30 mouse cellular contexts compared by ENCODE assay signal in the genomic region with DNA sequence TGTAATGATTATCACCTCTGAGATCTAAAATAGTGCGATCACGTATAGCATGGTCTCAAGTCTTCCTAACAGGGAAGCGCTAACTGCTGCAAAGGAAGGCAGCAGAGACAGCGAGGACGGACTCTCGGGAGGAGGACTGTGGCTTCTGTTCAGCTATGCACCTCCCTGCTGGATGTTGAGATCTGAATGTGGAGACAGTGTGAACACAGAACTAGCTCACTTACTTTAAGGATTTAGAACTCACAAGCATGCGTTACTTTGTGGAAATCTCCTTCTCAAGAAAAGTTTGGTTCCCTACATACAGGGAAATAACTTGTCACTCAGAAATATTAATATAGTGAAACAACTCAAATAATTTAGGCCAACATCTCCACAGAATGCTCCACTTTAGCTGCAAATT.
DNase-seq lines count a peak whose midpoint lies in the region; ATAC-seq lines count a peak whose summit lies in the region.
"Had no signal": no experiment of that assay in that cellular context is flagged by ENCODE, and none has a peak within 500 bp of the region (broad histone marks: within the 10 kb centered on the region; RNA-seq: fewer than 3 reads in every experiment).

No protein-coding gene starts in this region.

- ATAC-seq in kidney, embryonic 15.5 days (replicated peaks; ENCODE audit: low FRiP score): no peak
- 0 out of 2 replicates have a peak, but pooled peaks have one; percentile 23 for ATAC-seq in neural tube, embryonic 13.5 days (ENCODE audit: low read depth)
- ATAC-seq in limb, embryonic 12.5 days (ENCODE audit: insufficient number of reproducible peaks, insufficient read depth, low FRiP score, low TSS enrichment, low read depth): peak; percentile 31; the same call in 1 of the 2 replicates
- ATAC-seq: forebrain, postnatal 0 days; inflammation-experienced regulatory T-cells, adult 6 months; liver, embryonic 12.5 days; liver, postnatal 0 days; midbrain, embryonic 13.5 days had no signal

- H3K4me1 ChIP-seq in kidney, embryonic 15.5 days: 0 out of 2 replicates have a peak, but pooled peaks cover 4% of the 10 kb centered on the region
- H3K4me1 ChIP-seq in neural tube, embryonic 13.5 days (replicated peaks): peaks cover 11% of the 10 kb centered on the region
- peaks cover 11% of the 10 kb centered on the region; the same call in 1 of the 2 replicates for H3K4me1 ChIP-seq in limb, embryonic 12.5 days (replicated peaks)
- H3K4me1 ChIP-seq: embryonic facial prominence, embryonic 12.5 days; forebrain, embryonic 12.5 days; heart, embryonic 10.5 days; liver, embryonic 12.5 days; midbrain, embryonic 13.5 days had no signal

- no peaks in the 10 kb centered on the region for H3K9me3 ChIP-seq in kidney, embryonic 15.5 days (replicated peaks)
- 0 out of 2 replicates have a peak, but pooled peaks cover 3% of the 10 kb centered on the region for H3K9me3 ChIP-seq in neural tube, embryonic 13.5 days
- peaks cover 8% of the 10 kb centered on the region; the same call in 1 of the 2 replicates for H3K9me3 ChIP-seq in limb, embryonic 12.5 days
- H3K9me3 ChIP-seq: embryonic facial prominence, embryonic 12.5 days; forebrain, embryonic 12.5 days; heart, embryonic 10.5 days; heart, embryonic 15.5 days; liver, embryonic 12.5 days had no signal

- H3K27me3 ChIP-seq in kidney, embryonic 15.5 days: no peaks in the 10 kb centered on the region
- H3K27me3 ChIP-seq in neural tube, embryonic 13.5 days: no peaks in the 10 kb centered on the region
- peaks cover 6% of the 10 kb centered on the region; the same call in 1 of the 2 replicates for H3K27me3 ChIP-seq in limb, embryonic 12.5 days
- H3K27me3 ChIP-seq: embryonic facial prominence, embryonic 12.5 days; forebrain, embryonic 12.5 days; heart, embryonic 15.5 days; liver, embryonic 12.5 days; midbrain, embryonic 13.5 days had no signal

- H3K4me2 ChIP-seq in kidney, embryonic 15.5 days: no peak overlapping the region
- no peak overlapping the region for H3K4me2 ChIP-seq in neural tube, embryonic 13.5 days
- H3K4me2 ChIP-seq in limb, embryonic 12.5 days: no peak overlapping the region
- H3K4me2 ChIP-seq: embryonic facial prominence, embryonic 12.5 days; forebrain, embryonic 12.5 days; heart, embryonic 15.5 days; hindbrain, embryonic 14.5 days; liver, embryonic 12.5 days; midbrain, embryonic 13.5 days had no signal

- no peak overlapping the region for H3K4me3 ChIP-seq in kidney, embryonic 15.5 days (replicated peaks)
- no peak overlapping the region for H3K4me3 ChIP-seq in neural tube, embryonic 13.5 days
- no peak overlapping the region for H3K4me3 ChIP-seq in limb, embryonic 12.5 days (replicated peaks)
- H3K4me3 ChIP-seq: embryonic facial prominence, embryonic 12.5 days; forebrain, embryonic 12.5 days; heart, embryonic 10.5 days; heart, embryonic 15.5 days; liver, embryonic 12.5 days; midbrain, embryonic 13.5 days had no signal

- H3K36me3 ChIP-seq in kidney, embryonic 15.5 days: no peaks in the 10 kb centered on the region
- no peaks in the 10 kb centered on the region for H3K36me3 ChIP-seq in neural tube, embryonic 13.5 days
- H3K36me3 ChIP-seq in limb, embryonic 12.5 days: no peaks in the 10 kb centered on the region
- H3K36me3 ChIP-seq: embryonic facial prominence, embryonic 12.5 days; forebrain, embryonic 12.5 days; heart, embryonic 10.5 days; heart, embryonic 15.5 days; liver, embryonic 12.5 days; midbrain, embryonic 13.5 days had no signal

- peak overlapping the region; percentile 76 for H3K27ac ChIP-seq in kidney, embryonic 15.5 days
- no peak overlapping the region; the same call in 1 of the 2 replicates for H3K27ac ChIP-seq in neural tube, embryonic 13.5 days (replicated peaks)
- peak overlapping the region; percentile 69; the same call in 1 of the 2 replicates for H3K27ac ChIP-seq in limb, embryonic 12.5 days
- H3K27ac ChIP-seq: forebrain, embryonic 12.5 days; heart, embryonic 10.5 days; heart, embryonic 15.5 days; hindbrain, embryonic 14.5 days; liver, embryonic 12.5 days; macrophage; midbrain, embryonic 13.5 days; stomach, postnatal 0 days had no signal

- WGBS in kidney, embryonic 15.5 days: 70% methylated on average over 7 of the region's 7 CpGs
- 65% methylated on average over 7 of the region's 7 CpGs for WGBS in neural tube, embryonic 13.5 days
- 38% methylated on average over 7 of the region's 7 CpGs for WGBS in limb, embryonic 12.5 days

- DNase-seq in kidney, postnatal 25 days: no peak
- DNase-seq in neural tube, embryonic 10.5 days (ENCODE audit: extremely low spot score, low spot score): no peak
- no peak for DNase-seq in MN1 (ENCODE audit: low spot score)
- no peak for DNase-seq in cerebellum, postnatal 4 days (ENCODE audit: low spot score in 2 of 2)
- DNase-seq: adrenal gland, postnatal 10 days; B cell, adult 2 months; cerebellum, adult 8-10 months; cerebellum, postnatal 25 days; forebrain, postnatal 0 days; gastrocnemius, postnatal 25 days; heart, adult 11 months; heart, postnatal 4 days; liver, postnatal 0 days; lung, postnatal 10 days; right cerebral cortex, adult 18-20 months; thymus, adult 18-20 months; thymus, postnatal 25 days had no signal

- no peak overlapping the region for H3K9ac ChIP-seq in kidney, embryonic 15.5 days
- no peak overlapping the region for H3K9ac ChIP-seq in neural tube, embryonic 13.5 days
- no peak overlapping the region for H3K9ac ChIP-seq in limb, embryonic 12.5 days (replicated peaks)
- H3K9ac ChIP-seq: embryonic facial prominence, embryonic 12.5 days; forebrain, embryonic 12.5 days; forebrain, postnatal 0 days; heart, embryonic 15.5 days; hindbrain, embryonic 14.5 days; liver, embryonic 12.5 days; liver, postnatal 0 days; midbrain, embryonic 13.5 days had no signal
